Mouse (Mus musculus) thymus, postnatal 36 days (tissue): ENCODE measurements around the gene Bach1.
"Not testable (repeated sequence)": the region's sequence is repeated elsewhere in the genome, so short reads cannot be mapped to it uniquely, and the experiment has no call there.

Source experiments
- DNase-seq, 2 experiments: peaks; one replicate each; pipeline ENCODE4 v3.0.0; 2022; ENCODE audit warnings: mixed read lengths in 2 of 2

Gene Bach1

DNA sequence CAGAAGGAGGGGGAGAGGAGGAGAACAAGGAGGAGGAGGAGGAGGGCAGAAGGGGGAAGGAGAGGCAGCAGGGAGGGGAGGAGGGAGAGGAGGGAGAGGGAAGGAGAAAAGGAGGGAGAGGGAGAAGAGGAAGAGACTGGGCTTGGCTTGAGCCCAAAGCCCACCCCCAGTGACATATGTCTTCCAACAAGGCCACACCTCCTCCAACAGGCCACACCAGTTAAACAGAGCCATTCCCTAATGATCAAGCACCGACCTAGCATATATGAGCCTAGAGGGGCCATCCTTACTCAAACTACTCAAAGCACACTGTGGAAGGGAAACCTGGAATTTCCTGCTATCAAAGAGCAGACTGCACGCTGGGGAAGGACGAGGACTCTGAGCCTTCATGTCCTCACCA, 16.9 kb upstream of the Bach1 start:
- DNase-seq, result no peak

DNA sequence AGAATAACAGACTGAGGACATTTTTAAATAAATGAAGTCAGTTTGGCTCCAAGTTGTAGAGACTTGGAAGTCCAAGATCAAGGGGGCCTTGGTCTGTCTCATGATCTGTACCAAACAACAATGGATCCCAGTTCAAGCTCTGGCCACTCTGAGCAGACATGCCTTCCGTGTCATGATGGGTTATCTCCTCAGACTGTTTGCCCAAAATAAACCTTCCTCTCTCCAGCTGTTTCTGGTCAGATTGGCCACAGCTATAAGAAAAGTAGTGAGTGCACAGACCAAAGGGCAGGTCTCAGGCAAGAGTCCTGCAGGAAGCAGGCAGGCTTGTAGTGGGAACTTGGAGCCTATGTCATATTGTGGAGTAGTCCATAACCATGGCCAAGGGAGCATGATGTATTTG, 12.3 kb upstream of the Bach1 start:
- DNase-seq, result no peak

GRCm38 (mm10) chr16:87687346-87687745, 11.4 kb upstream of the Bach1 start:
- DNase-seq, result no peak

DNA sequence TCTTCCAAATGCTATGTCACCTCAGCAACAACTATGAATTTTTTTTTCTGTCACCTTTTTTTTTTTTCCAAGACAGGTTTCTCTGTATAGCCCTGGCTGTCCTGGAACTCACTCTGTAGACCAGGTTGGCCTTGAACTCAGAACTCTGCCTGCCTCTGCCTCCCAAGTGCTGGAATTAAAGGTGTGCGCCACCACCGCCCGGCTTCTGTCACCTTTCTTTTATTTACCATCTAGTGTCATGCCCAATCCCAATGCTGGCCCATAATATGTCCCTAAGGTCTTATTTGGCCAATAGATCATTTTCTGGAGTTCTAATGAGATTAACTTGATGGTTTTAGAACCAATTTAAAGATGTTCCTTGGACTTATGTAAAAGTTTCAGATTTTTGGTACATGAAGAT, 10.4 kb upstream of the Bach1 start:
- DNase-seq, result not testable (repeated sequence)

DNA sequence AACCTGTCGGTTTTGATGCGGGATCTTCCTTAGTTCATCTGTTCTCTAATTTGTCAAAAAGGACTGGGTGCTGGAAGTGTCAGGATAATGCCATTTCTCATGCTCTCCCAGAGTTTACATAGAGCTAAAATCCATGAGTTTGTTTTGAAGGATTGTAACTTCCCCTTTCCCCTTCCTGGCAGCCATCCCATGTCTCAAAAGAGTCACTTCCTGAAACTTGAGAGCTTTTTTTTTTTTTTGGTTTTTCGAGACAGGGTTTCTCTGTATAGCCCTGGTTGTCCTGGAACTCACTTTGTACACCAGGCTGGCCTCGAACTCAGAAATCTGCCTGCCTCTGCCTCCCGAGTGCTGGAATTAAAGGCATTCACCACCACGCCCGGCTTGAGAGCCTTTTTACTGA, 9.9 kb upstream of the Bach1 start:
- DNase-seq, result not testable (repeated sequence)

DNA sequence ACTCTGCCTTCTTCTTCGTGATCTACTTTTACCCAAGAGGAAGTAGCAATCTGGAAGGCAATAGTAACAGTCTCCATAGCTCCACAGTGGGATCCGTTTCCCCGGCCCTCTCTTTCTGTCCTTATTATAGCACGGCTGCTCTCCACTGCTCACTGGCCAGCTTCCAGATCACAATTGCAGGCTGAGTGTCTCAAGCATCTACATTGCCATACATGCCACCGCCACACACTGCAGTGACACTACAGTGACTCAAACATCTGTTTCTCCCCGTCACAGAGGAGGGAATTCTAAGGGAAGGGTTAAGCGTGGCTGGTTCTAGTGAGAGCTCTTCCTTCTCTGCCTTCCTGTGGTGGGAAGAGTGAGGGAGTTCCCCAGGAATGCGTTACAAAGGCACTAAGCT, 9.5 kb upstream of the Bach1 start:
- DNase-seq, result no peak

DNA sequence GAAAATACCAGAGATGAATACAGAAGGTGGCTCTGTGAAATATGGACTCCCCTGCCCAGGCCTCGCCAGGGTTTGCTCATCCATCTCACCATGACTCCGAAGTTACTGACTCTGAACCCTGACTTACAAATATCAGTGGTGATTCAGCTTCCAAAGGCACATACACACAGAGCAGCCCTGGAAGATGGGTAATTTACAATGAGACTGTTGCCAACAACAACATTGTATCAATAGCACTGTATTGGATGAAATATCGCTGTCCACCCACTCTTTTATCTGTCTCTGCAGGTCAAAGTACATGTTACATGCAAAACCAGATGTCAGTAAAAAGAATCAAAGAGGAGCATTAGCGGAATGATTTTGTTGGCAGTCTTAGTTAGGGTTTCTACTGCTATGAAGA, 8.2 kb upstream of the Bach1 start:
- no peak for DNase-seq

GRCm38 (mm10) chr16:87691102-87691501, 7.6 kb upstream of the Bach1 start:
- DNase-seq, result no peak

- DNase-seq, result peak in 1 of 2 experiments; percentile 58
These were observed 6.2 kb upstream of the Bach1 start for GRCm38 (mm10) chr16:87692591-87692990.

DNA sequence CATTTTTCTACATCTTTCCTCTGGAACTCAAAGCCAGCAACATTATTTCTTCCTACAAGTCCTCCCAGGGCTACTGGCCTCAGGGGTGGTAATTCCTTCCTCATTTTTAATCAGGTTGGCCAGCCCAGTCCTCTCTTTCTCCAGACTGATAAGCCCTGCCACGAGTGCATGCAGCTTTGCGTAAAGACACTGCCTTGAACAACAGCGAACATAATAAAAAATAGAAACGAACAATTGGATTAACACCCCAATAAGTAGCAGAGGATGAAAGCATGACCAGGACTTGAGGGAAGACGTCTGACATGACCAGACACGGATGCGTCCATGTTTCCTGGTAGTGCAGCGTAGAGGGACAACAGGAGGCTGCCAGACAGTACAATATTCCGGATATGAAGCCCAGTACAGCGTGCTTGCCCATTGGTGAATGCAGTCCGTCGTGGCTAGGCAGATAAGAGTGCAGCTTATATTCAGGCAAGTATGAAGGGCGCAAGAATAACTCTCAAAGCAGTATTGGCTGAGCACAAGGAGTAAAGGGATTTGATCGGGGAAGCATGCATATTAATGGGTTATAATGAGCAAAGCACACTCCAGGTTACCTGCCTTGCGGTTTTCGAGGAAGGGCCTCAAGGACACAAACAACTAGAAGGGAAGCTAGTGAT, 909 bp upstream of the Bach1 start:
- no peak for DNase-seq

- DNase-seq, result no peak
These were observed 554 bp downstream of the Bach1 start for GRCm38 (mm10) chr16:87699306-87699692.

DNA sequence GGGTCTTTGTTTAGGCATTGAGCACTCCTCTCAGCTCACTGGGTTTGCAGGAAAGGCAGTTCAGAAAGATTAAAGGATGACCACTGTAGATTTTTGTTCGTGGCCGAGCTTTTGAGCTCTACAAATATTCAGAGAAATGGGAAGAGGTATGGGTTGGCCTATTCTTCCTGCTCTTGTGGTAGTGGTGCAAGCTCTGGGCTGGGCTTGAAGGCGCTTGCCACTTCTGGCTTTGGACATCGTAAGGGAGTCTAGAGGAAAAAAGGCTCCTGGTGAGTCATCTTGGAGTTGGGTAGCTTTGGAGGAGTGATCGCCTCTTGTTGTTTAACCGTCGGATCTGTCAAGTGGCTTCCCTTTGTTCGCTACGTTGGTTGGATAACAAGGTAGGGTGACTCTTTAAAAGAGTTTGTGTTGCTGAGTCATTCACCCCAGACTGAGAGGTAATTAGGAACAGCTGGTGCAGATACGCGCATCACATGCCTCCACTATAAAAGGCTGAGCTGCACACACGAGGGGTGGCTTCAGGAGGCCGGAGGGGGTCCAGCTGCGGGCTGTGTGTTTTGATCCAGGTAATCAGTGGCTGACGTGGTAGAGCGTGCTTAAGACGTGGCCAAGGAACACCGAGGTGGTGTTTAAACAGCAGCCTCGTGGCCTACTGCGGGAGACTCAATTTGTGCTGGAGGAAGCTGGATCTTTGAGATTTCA, 1.1 kb downstream of the Bach1 start:
- peak; percentile 51 to 64 for DNase-seq

DNA sequence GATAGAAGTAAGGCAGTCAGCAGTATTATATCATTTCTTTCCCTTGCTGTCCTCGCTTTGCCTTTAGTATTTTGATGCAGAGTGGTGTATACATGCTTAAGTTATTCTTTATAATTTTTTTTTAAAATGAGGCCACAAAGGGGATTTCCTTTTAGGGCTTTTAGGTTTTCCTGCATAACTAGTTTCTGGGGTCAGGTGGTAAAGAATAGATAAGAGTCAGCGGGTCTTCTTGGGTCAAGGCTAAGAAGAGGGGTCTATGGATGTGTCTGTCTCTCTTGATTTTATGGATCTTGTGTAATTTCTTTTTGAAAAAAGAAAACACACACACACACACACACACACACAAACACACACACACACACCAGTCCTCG, 1.6 kb downstream of the Bach1 start:
- no peak for DNase-seq

DNA sequence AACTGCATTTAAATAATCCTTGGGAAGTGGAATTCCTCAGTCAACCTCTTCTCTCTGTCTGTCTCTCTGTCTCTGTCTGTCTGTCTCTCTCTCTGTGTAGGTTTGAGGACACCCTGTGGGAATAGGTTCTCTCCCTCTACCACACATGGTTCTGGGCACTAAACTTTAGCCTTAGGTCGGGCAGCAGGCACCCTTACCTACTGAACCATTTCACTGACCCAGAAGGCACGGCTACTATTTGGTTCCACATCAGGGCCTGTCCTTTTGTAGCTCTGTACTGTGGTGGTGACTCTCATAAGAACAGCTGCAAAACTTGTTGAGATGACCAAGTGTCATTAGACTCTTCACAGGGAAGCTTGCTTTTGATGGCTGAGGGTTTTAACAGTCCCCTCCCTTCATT, 3.1 kb downstream of the Bach1 start:
- DNase-seq, result no peak

DNA sequence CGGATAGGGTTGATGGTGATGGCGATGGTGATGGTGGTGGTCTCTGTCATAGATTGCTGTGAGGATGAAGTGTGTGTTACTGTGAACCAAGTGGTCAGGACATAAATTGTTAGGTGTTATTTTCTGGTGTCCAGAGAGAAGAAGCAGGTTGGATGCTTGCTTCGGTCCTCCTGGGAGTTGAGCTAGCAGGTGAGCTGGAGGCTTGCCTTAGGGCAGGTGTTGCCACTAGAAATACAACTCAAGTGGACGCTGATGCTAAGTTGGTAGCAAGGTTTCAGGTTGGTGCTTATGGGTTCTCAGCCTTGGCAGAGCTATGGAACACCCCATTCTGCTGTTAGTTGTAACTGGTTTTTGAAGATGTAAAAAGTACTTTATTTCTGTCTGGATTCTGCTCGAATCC, 4.1 kb downstream of the Bach1 start:
- DNase-seq, result no peak

- no peak for DNase-seq
These were observed 5.5 kb downstream of the Bach1 start for GRCm38 (mm10) chr16:87704225-87704624.

DNA sequence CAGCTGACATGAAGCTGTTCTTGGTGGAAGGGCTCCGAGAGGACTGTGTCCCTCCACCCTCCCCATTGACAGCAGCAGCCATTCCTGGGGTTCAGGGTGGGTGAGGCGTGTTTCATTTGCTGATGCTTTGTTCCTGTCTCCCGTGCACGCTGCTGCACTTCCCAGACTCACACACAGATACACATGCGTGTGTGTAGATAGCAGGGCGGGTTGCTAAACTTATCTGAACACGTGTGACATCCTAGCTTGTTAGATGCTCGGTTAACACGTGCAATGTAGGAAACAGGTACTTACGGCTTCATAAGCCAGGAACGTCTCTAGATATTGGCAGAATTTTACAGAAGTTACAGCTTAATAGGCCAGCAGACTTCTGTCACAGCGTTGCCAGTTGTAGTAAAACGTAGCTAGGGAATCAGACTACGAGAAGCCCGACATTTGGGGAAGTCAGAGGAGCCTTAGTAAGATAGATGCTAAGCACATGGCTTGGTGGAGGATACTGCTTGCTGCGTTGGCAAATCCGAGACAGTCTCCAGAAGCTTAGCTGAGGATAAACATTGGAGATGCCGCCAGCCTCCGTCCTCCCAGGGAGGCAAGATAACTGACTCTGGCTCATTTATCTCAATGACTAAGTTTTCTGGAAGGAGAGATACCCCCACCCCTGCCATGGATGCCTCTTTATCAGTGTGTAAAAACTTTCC, 7.3 kb downstream of the Bach1 start:
- no peak for DNase-seq

DNA sequence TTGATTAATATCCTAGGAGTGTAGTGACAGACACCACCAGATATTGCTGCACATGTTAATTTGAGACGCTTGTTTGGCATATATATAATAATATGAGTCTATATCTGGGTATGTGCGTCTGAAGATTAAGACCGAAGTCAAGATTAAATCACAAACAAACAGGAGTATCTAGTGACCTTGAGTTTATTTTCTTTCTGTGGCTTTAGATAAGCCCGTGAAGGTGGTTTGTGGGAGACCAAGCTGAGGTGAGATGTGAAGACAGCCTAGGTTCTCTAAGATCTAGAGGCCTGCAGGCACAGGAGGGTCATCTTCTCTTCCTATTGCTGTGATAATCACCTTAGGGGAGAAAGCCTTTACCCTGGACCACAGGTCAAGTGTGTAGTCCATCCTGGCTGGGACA, 8.6 kb downstream of the Bach1 start:
- DNase-seq, result no peak

GRCm38 (mm10) chr16:87708570-87708969, 9.8 kb downstream of the Bach1 start:
- DNase-seq, result no peak

GRCm38 (mm10) chr16:87709144-87709543, 10.4 kb downstream of the Bach1 start:
- DNase-seq, result no peak

DNA sequence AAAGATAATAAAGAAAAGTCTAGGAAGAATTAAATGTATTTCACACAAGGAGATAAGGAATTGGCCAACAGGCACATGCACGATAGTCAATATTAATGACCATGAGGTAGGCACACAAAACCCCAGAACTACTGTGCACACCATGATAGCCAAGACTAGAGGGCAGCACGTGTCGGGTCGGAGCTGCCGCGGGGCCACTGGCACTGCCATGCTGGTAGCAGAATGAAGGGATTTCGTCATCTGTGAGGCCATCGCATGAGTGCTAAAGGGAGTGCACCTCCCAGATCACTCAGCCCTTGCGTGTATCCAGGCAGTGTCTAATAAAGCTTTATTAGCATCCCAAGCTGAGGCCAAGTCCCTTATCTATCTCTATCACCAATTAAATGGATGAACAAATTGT, 11.2 kb downstream of the Bach1 start:
- no peak for DNase-seq

DNA sequence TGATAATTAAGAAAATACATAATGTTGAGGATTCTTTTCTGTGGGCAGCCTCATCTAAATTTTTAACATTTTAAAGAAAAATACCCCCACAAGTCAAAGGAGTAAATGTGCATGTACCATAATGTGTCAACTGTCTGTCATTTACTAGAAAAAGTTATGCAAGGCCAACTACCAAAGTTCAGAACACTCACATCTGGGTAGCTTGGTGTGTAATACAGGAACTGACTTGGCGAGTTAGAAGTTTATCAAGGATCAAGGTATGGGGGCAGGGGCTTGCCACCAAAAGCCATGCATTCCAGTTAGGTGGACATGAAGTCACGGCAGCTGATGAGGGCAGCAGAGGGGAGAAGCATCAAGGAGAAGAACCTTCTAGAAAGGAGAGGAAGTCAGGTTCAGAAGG, 13.2 kb downstream of the Bach1 start:
- DNase-seq, result no peak

DNA sequence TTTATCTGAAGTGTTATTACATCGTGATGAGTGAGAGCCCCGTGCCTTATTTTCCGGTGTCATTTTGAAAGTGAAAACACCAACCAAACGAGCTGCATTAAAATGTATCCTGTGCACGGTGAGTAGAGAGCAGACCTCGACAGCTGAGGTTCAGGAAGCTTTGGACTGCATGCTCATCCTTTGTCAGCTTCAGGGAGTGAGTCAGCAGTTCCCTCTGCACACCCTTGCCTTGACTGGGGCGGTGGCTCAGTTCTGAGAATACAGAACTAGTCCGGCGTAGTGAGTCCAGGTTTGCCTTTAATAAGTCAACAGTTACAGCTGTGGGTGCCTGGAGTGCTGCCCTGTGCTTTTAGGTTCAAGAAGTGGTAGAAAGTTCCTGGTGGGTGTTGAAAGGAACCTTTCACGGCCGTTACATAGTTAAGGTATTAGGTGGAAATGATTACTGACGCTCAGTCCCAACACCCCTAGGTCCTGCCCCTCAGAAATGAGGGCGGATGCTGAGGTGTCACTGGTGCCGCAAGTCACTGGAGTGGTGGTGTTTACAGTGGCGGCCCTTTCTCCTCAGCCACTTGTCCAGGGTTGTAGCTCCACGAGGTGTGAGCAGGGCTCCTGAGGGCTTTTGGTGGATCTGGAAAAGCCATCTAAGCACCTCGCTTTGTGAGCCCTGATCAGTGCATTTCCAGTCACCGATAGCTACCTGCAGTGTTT, 14.4 kb downstream of the Bach1 start:
- DNase-seq, result peak; percentile 40 to 54

DNA sequence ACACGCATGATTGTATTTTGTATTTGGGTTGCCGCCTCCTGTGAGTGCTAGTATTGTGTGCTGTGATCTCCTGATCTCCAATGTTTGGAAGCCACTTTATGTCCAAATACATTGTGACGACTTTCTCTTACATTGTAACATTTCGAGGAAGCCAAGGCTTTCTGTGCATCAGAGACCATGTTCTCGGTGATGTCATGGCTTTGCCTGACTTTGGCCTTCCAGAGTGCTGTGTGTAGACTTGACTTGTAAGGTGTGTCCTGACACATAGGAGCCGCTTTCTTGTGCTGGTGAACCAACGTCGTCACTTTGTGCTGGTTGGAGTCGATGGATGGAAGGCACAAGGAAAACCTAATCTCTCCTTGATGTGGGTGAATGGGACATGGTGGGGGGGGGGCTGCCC, 15.8 kb downstream of the Bach1 start:
- DNase-seq, result no peak
